Mouse (Mus musculus) testis, postnatal 14 days (tissue): ENCODE data around the gene Cwc22.
A peak's percentile ranks its signal among the peaks of the same experiment; 100 is the strongest.

Source experiments
- DNase-seq: peaks from one replicate; pipeline ENCODE4 v3.0.0; 2021; ENCODE audit warnings: low spot score

Gene Cwc22

GRCm38 (mm10) chr2:77875516-77875915 is 70.7 kb downstream of the Cwc22 start:
- DNase-seq = no peak

- DNase-seq = no peak
Measured at GRCm38 (mm10) chr2:77874678-77875077, 71.5 kb downstream of the Cwc22 start.

- DNase-seq = no peak
Measured at GRCm38 (mm10) chr2:77873806-77874205, 72.4 kb downstream of the Cwc22 start.

DNA sequence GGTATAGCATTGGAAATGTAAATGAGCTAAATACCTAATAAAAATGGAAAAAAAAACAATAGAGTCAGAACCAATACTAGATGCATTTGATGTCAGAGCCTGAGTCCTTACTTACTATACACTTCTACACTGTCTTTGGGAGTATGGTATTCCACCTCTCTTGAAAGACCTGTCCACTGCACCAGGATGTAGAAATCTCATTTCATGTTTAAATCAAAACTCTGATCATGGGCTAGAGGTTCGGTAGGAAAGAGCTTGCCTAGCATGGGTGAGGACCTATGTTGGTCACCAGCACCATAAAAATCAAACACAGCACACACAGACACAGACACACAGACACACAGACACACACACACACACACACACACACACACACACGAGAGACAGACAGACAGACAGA is 73.5 kb downstream of the Cwc22 start:
- no peak for DNase-seq

- no peak for DNase-seq
Measured at GRCm38 (mm10) chr2:77871146-77871545, 75.0 kb downstream of the Cwc22 start.

DNA sequence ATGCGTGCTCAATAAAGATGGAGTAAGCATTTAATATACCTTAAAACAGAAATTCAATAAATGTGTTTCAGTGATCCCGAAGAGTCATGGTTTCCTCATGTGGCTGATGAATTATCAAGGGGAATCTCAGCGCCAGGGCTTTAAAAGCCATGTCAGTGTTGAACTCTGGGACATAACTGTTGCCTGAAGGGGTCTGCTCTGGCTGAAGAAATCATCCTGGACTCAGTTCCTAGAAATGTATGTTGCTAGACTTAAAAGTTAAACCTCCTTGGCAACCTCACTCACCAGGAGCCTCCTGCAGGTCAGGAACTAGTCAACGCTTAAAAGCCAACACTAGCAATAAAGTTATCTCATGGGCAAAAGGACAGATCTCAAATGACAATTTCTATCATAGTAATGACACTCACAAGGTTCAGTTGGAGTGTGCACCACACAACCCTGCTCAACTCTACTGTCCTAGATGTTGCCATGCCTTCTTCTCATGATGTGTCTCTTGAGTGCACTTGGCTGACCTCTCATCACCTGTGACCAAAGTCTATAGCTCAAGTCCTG is 76.4 kb downstream of the Cwc22 start:
- no peak for DNase-seq

DNA sequence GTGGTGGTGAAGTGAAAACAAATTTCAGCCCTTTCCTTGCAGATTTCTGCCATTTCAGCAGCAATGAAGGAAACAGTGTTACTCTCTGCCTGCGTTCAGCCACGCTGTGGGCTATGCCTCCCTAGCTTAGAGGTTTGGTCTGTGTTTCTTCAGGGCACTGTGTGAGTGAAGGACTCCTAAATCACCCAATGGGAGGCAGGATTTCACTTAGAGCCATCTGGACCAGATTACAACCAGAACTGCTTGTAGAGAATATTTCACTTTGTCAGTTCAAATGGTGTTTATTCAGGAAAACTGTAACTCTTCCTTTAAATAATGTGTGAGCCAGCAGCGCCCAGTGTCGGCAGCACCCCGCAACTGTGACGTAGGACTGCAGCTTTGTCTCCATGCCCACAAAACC is 82.2 kb downstream of the Cwc22 start:
- DNase-seq = peak; percentile 15

DNA sequence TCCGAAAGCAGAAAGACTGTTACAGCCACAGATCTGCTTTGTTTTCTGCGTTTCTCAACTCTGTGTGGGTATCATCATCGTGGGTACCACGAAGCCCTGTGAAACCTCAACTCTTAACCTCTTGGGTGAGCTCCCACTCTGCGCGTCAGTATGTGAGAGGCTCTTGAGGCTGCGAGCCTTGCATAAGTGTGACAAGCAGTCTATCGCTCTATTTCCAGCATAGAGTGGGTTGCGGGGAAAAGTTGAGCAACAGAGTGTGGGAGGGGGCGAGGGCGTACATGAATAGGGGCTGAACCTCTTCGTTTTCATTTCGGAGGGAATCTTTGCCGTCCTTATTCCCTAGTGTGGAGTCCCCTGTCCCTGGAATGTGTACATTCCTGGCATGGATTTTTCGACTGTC is 82.7 kb downstream of the Cwc22 start:
- DNase-seq = no peak

- no peak for DNase-seq
Measured at GRCm38 (mm10) chr2:77841464-77841863, 104.7 kb downstream of the Cwc22 start.

DNA sequence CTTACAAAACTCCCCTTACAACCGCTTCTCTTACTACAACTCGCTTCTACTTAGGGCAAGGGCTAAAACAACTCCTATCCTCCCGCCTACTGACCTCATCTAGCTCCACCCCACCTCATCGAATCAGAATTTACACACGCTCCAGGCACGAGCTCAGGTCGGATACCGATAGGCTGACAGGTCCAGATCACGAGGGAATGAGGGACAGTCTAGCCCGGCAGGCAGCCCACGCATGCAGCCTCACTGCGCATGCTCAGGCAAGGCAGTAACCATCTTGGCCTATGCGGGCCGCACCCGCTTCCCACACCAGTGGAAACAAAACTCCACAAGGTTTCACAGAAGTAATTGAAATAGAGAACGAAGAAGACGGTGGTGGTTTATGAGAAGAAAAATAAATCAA is 106.6 kb downstream of the Cwc22 start:
- DNase-seq = peak; percentile 79

DNA sequence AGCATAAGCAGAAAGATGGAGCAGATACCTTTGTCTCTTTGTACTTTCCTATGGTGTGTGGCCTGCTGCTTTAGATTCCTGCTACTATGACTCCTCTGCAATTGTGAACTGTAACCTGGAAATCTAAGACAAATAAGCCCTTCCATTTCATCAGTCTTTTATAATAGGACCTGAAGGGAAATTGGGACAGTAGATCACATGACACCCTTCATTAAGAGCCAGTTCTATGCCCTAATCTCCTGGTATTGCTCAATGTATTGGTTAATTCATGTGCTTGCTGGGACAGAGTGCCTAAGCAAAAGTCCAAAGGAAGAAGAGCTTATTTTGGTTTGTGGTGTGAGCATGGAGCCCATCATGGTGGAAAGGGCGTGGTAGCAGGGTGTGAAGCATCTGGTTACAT is 107.5 kb downstream of the Cwc22 start:
- no peak for DNase-seq

GRCm38 (mm10) chr2:77835781-77836180 is 110.4 kb downstream of the Cwc22 start:
- DNase-seq = no peak
